ENCODE assay signal across 9 mouse cellular contexts in genomic region chr3:79784362-79784736, GRCm38 (mm10). TPM values are rescaled to one million over a fixed set of nuclear protein-coding genes. Genes with fewer than 3 reads are reported as not detected.
A peak's percentile ranks its signal among the peaks of the same experiment; 100 is the strongest.
DNase-seq lines count a peak whose midpoint lies in the region; ATAC-seq and TF ChIP-seq lines count a peak whose summit lies in the region.
"Had no signal": no experiment of that assay in that cellular context is flagged by ENCODE, and none has a peak within 500 bp of the region (broad histone marks: within the 10 kb centered on the region; RNA-seq: fewer than 3 reads in every experiment).

No protein-coding gene starts in this region.

- DNase-seq in kidney, postnatal 0 days (ENCODE audit: low spot score), result peak; percentile 42
- no peak for DNase-seq in kidney, adult 9 months
- DNase-seq in thymus, postnatal 25 days, result no peak
- no peak for DNase-seq in gastrocnemius, postnatal 14 days
- DNase-seq: layer of hippocampus, postnatal 36 days had no signal

- H3K4me1 ChIP-seq in kidney, postnatal 0 days (replicated peaks; ENCODE audit: insufficient read depth, low read length), result no peaks in the 10 kb centered on the region
- H3K4me1 ChIP-seq in embryonic facial prominence, embryonic 13.5 days, result no peaks in the 10 kb centered on the region
- no peaks in the 10 kb centered on the region for H3K4me1 ChIP-seq in intestine, postnatal 0 days (replicated peaks; ENCODE audit: control insufficient read depth, insufficient read depth, low read length)
- peaks cover 7% of the 10 kb centered on the region; the same call in 1 of the 2 replicates for H3K4me1 ChIP-seq in neural tube, embryonic 15.5 days

- peak overlapping the region; percentile 40 for H3K4me2 ChIP-seq in kidney, postnatal 0 days (ENCODE audit: low read length)
- H3K4me2 ChIP-seq in embryonic facial prominence, embryonic 13.5 days, result peak overlapping the region; percentile 41
- peak overlapping the region; percentile 43 for H3K4me2 ChIP-seq in intestine, postnatal 0 days (replicated peaks; ENCODE audit: low read depth)
- peak overlapping the region; percentile 46 for H3K4me2 ChIP-seq in neural tube, embryonic 15.5 days

- no peak for TF ChIP-seq CTCF in kidney, postnatal 0 days (IDR thresholded peaks at IDR 0.05; ENCODE audit: low read depth)
- no peak for TF ChIP-seq CTCF in intestine, postnatal 0 days (IDR thresholded peaks at IDR 0.05; ENCODE audit: low read depth)

- H3K27ac ChIP-seq in kidney, postnatal 0 days, result no peak overlapping the region
- no peak overlapping the region for H3K27ac ChIP-seq in embryonic facial prominence, embryonic 13.5 days
- no peak overlapping the region for H3K27ac ChIP-seq in intestine, postnatal 0 days (ENCODE audit: low read depth, low read length)
- H3K27ac ChIP-seq in neural tube, embryonic 15.5 days (replicated peaks), result no peak overlapping the region

- no peak overlapping the region for H3K4me3 ChIP-seq in kidney, postnatal 0 days (replicated peaks; ENCODE audit: low read depth, low read length)
- no peak overlapping the region for H3K4me3 ChIP-seq in embryonic facial prominence, embryonic 13.5 days
- no peak overlapping the region for H3K4me3 ChIP-seq in intestine, postnatal 0 days (ENCODE audit: low read depth, low read length)
- peak overlapping the region; percentile 9; the same call in 1 of the 2 replicates for H3K4me3 ChIP-seq in neural tube, embryonic 15.5 days (replicated peaks)
- H3K4me3 ChIP-seq: erythroblast, embryonic 14.5 days had no signal

- 8% methylated on average over 11 of the region's 11 CpGs for WGBS in kidney, postnatal 0 days
- 12% methylated on average over 11 of the region's 11 CpGs for WGBS in embryonic facial prominence, embryonic 13.5 days
- WGBS in intestine, postnatal 0 days, result 7% methylated on average over 11 of the region's 11 CpGs
- 12% methylated on average over 11 of the region's 11 CpGs for WGBS in neural tube, embryonic 15.5 days

- no peak overlapping the region for H3K9ac ChIP-seq in kidney, postnatal 0 days (ENCODE audit: low read depth, low read length)
- no peak overlapping the region for H3K9ac ChIP-seq in embryonic facial prominence, embryonic 13.5 days
- H3K9ac ChIP-seq in intestine, postnatal 0 days (ENCODE audit: low read depth, low read length), result no peak overlapping the region
- no peak overlapping the region for H3K9ac ChIP-seq in neural tube, embryonic 15.5 days (replicated peaks)

- H3K9me3 ChIP-seq in kidney, postnatal 0 days (replicated peaks; ENCODE audit: low read length), result no peaks in the 10 kb centered on the region
- no peaks in the 10 kb centered on the region for H3K9me3 ChIP-seq in embryonic facial prominence, embryonic 13.5 days
- H3K9me3 ChIP-seq in intestine, postnatal 0 days (ENCODE audit: control insufficient read depth), result no peaks in the 10 kb centered on the region
- no peaks in the 10 kb centered on the region for H3K9me3 ChIP-seq in neural tube, embryonic 15.5 days (replicated peaks)

- H3K36me3 ChIP-seq in kidney, postnatal 0 days (ENCODE audit: insufficient read depth, low read length), result no peaks in the 10 kb centered on the region
- H3K36me3 ChIP-seq in embryonic facial prominence, embryonic 13.5 days, result no peaks in the 10 kb centered on the region
- H3K36me3 ChIP-seq in intestine, postnatal 0 days (ENCODE audit: control insufficient read depth, insufficient read depth), result no peaks in the 10 kb centered on the region
- no peaks in the 10 kb centered on the region for H3K36me3 ChIP-seq in neural tube, embryonic 15.5 days

- intact Hi-C loops in gastrocnemius, postnatal 14 days (cut with DNase I; ENCODE audit: low total_unique reads), result no loop called here

- ATAC-seq in kidney, postnatal 0 days (replicated peaks; ENCODE audit: low FRiP score, low read depth), result peak; percentile 76
- ATAC-seq in embryonic facial prominence, embryonic 13.5 days (ENCODE audit: insufficient number of reproducible peaks, insufficient read depth, low FRiP score, low TSS enrichment, low read depth), result no peak
- ATAC-seq in intestine, postnatal 0 days, result no peak
- ATAC-seq in neural tube, embryonic 15.5 days (ENCODE audit: low FRiP score), result no peak; the same call in 1 of the 2 replicates

- H3K27me3 ChIP-seq in kidney, postnatal 0 days (ENCODE audit: insufficient read depth, low read length), result no peaks in the 10 kb centered on the region
- no peaks in the 10 kb centered on the region for H3K27me3 ChIP-seq in embryonic facial prominence, embryonic 13.5 days
- no peaks in the 10 kb centered on the region for H3K27me3 ChIP-seq in intestine, postnatal 0 days (replicated peaks; ENCODE audit: control insufficient read depth, insufficient read depth, low read length)
- no peaks in the 10 kb centered on the region for H3K27me3 ChIP-seq in neural tube, embryonic 15.5 days (replicated peaks)

RNA-seq across cellular contexts. Expression of gene Rxfp1, which starts 46.7 kb away (rescaled TPM):
- polyA plus RNA-seq in kidney, postnatal 0 days (2015; fragmentation: Nextera tagmentation; extraction: Ambion mirVana), result not detected in 2 replicates
- polyA plus RNA-seq in embryonic facial prominence, embryonic 13.5 days (2015; fragmentation: Nextera tagmentation; extraction: Ambion mirVana), result 1.9 and 2.6 TPM in 2 replicates
- polyA plus RNA-seq in intestine, postnatal 0 days (2015; fragmentation: Nextera tagmentation; extraction: Ambion mirVana), result 0.03 and 0.04 TPM in 2 replicates
- 0.17 and 0.52 TPM in 2 replicates for polyA plus RNA-seq in neural tube, embryonic 15.5 days (2015; fragmentation: Nextera tagmentation; extraction: Ambion mirVana)
- not detected for total RNA-seq in gastrocnemius, postnatal 14 days (2021)
- polyA plus RNA-seq: erythroblast, embryonic 14.5 days had no signal
